Mouse (Mus musculus): ENCODE results near the gene Kif11.

GRCm38 (mm10) chr19:37353331-37353730 is 22.9 kb upstream of the Kif11 start:
- TF ChIP-seq CTCF (IDR thresholded peaks at IDR 0.05): no peak
- TF ChIP-seq EP300 (IDR thresholded peaks at IDR 0.05; ENCODE audit: insufficient read depth, low read depth, low read length): no peak
- TF ChIP-seq POLR2A (IDR thresholded peaks at IDR 0.05; ENCODE audit: insufficient read depth, low read depth, low read length): no peak
